Mouse (Mus musculus): ENCODE results near the gene Slc25a43.

Gene Slc25a43

GRCm38 (mm10) chrX:36743503-36744101 is at the start of gene Slc25a43:
Gene Slc25a43 (plus strand): TSS chrX:36743659.
- DNase-seq (ENCODE audit: low spot score), result peak; percentile 34

GRCm38 (mm10) chrX:36740124-36740951 is 3.1 kb upstream of the Slc25a43 start:
- DNase-seq (ENCODE audit: low spot score), result no peak

GRCm38 (mm10) chrX:36741278-36741677 is 2.2 kb upstream of the Slc25a43 start:
- no peak for DNase-seq (ENCODE audit: low spot score)

DNA sequence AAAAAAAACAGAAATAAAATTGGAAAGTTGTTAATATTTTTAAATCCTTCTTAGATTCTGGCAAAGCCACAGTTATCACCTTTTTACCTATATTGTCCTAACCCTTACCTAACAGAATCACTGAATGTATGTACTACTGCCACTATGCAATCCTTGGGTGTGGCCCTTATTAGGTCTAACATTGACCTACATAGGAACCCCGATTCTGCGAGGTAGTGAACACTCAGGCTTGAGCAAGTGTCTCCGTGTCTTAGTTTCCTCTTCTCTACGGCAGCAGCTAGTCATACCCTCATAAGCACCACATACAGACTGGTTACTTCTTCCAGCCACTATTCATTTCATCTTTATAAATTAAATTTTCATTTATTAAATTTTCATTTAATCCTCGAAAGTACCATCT is 715 bp upstream of the Slc25a43 start:
- DNase-seq (ENCODE audit: low spot score), result no peak

DNA sequence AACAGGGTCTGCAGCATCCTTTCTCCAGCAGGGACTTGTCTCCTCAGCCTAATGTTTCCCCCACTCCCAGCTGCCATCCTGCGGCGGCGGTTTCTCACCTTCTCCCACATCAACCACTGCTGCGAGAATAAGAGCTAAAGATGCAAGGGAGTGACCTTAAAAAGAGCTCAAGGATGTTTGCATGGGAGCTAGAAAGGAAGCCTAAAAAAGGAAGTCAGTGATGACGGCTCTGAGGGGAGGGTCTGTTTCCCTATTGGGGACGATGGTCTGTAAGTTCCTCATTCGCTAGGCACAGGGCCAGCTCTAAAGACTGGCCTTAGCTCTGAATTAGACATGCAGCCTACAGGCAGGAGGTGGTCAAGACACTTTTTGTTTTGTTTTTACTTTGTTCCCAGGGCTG is 1.3 kb downstream of the Slc25a43 start:
- DNase-seq (ENCODE audit: low spot score), result no peak

GRCm38 (mm10) chrX:36745333-36745732 is 1.9 kb downstream of the Slc25a43 start:
- no peak for DNase-seq (ENCODE audit: low spot score)

DNA sequence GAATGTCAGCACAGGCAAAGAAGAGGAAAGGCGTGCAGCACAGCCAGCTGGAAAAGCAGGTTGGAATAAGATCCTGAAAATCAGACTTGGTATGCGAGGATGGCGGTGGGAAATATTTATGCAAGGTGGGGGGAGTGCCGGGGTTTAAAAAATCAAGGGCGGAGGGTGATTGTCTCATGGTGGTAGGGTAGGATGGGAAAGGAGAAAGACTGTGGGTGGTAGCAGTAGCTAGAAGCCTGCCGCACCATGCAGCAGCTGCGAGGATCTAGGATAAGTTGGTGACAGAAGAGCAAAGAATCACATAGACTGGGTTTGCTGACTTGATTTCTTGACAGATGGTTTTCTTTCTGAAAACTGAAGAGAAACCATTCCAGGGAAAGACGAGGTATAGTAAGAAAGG is 3.3 kb downstream of the Slc25a43 start:
- no peak for DNase-seq (ENCODE audit: low spot score)

DNA sequence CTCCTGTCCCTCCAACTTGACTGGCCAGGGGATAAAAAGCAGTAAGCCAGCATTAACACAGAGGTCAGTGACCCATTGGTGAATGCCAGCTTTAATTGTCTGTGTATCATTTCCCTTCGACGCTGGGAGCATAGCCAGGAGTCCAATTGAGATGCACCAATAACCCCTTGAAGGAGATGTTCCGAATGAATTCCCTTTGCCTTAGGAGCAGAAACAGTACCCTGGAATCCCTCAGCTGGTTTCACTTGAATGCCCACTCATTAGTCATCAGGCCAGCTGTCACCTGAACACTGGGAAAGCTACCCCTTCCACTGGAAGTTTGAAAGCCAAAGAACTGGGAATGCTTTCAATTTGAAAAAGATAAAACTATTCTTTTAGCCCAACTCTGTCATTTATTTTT is 5.1 kb downstream of the Slc25a43 start:
- DNase-seq (ENCODE audit: low spot score), result no peak

GRCm38 (mm10) chrX:36749281-36749785 is 5.9 kb downstream of the Slc25a43 start:
- DNase-seq (ENCODE audit: low spot score), result no peak

DNA sequence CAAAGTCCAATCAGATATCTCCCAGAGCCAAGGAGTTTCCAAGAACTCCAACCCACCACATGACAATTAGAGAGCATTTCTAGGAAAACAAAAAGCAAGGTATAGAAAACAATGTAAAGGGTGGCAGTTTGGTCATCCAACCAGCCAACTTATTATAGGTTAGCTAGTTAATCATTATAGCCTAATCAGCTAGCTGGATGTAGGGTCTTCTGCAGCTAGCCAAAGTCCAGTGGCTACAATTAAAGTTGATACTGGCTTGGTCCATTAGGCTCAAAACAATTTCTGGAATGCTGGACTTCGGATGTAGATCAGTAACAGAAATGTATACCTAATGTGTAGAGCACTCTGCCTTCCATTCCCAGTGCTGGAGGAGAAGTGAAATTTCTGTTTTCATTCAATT is 7.1 kb downstream of the Slc25a43 start:
- DNase-seq (ENCODE audit: low spot score), result no peak

DNA sequence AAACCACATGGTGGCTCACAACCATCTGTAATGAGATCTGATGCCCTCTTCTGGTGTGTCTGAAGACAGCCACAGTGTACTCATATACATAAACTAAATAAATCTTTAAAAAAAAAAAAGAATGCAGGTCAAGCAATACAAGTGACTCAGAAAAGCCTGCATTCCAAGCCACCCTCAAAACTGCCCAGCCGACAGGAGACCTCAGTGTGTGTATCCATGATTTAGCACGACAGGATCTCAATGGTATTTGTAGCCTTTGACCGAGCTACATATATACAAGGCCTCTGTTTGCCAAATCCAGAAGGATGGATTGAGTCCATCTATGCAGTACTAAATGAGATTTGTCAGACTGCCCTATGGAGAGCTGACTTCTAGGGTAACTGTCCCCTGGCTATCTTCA is 9.1 kb downstream of the Slc25a43 start:
- DNase-seq (ENCODE audit: low spot score), result no peak

DNA sequence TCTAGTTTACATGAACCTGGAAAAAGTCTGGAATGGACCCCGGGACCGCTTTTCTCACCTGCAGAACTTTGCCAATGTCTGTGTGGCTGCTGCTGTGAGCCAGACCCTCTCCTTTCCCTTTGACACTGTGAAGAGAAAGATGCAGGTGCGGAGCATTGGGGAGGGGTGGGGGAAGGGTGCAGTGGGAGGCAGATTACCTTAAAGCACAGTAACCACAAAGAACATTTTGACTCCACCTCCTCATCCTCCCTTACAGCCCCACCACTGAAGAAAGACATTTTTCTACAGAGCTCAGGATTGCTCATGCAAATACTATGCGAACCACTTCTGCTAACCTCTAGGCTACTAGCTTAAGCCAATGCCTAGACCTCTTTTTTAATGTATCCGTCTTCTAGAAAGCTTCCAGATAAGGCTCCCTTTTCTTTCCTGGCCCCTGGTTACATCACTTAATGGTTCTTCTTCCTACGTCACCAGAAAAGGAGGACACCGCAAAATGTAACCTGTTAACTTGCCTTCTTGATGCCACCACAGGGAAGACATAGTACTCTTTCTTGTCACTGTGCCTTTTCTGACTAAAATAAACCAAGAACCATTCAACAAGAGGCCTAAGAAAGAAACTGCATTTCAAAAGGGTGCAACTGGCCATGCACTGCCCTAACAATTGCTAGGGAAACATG is 14.5 kb downstream of the Slc25a43 start:
- DNase-seq (ENCODE audit: low spot score), result no peak

- DNase-seq (ENCODE audit: low spot score), result no peak
Observed at GRCm38 (mm10) chrX:36758566-36758965, 15.1 kb downstream of the Slc25a43 start.

- DNase-seq (ENCODE audit: low spot score), result peak; percentile 79
Observed at GRCm38 (mm10) chrX:36760946-36761635, 17.6 kb downstream of the Slc25a43 start.

DNA sequence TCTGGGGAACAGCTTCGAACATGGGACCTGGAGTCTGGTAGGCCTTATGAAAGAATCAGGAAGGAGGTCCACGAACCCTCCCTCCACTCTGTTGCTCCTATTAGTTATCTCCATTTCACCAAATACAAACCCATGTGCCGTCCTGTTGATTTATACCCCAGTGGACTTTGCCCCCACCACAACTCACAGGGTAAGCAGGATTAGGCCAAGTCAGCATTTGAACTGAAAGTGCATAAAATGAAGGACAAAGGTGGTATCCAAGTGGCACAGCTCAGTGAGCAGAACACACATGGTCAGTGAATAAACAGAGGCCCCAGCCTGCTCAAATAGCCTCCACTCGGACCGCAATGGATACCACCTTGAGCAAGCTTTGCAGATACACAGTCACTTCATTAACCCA is 18.8 kb downstream of the Slc25a43 start:
- no peak for DNase-seq (ENCODE audit: low spot score)

GRCm38 (mm10) chrX:36762894-36763293 is 19.4 kb downstream of the Slc25a43 start:
- no peak for DNase-seq (ENCODE audit: low spot score)

GRCm38 (mm10) chrX:36763298-36763933 is 20.0 kb downstream of the Slc25a43 start:
- peak; percentile 39 for DNase-seq (ENCODE audit: low spot score)

DNA sequence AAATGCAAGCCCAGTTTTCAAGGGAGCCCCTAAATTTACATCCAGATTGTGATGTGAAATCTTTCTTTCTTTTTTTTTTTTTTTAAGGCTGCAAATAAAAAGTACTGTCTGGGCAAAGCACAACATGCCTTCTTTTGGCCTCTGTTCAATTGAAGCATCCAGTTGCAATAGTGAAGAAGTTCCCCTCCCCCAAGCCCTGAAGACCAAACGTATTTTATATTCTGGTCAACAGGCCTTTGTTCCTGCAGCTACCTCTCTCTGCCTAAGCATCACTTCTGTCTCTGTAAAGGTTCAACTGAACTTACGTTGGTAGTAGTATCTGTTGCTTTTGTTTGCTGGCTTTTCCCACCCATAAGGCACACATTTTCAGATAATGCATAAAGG is 20.5 kb downstream of the Slc25a43 start:
- DNase-seq (ENCODE audit: low spot score), result peak; percentile 48

- no peak for DNase-seq (ENCODE audit: low spot score)
Observed at GRCm38 (mm10) chrX:36767386-36767785, 23.9 kb downstream of the Slc25a43 start.

DNA sequence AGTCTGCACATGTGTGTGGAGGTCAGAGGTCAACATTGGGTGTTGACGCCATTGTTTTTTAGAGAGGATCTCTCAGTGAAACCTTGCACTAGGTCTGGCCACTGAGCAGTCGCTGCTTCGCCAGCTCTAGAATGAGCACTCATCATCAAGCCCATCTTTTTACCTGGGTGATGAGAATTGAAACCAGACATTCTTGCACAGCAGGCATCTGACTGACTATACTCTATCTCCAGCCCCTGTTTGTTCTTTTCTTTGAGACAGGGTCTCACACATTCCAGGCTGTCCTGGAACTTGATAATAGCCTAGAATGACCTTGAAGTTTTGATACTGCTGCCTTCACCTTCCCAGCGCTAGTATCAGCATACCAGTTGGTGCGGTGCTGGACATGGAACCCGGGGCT is 29.1 kb downstream of the Slc25a43 start:
- DNase-seq (ENCODE audit: low spot score), result no peak

DNA sequence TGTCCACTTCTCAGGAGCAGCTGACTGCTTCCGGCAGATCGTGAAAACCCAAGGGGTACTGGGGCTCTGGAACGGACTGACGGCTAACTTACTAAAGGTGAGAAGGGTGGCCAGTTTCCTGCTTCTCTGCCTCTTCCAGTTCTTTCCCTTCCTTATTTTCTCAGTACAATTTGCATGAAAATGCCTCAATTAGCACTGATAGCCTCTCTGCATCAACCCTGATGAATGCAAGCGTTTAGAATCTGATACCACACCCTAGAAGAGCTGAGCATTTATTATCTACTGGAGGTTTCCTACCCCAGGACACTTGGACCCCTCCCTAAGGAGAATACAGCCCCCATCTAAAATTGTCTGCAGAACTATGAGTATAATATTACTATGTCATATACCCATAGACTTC is 32.1 kb downstream of the Slc25a43 start:
- no peak for DNase-seq (ENCODE audit: low spot score)

DNA sequence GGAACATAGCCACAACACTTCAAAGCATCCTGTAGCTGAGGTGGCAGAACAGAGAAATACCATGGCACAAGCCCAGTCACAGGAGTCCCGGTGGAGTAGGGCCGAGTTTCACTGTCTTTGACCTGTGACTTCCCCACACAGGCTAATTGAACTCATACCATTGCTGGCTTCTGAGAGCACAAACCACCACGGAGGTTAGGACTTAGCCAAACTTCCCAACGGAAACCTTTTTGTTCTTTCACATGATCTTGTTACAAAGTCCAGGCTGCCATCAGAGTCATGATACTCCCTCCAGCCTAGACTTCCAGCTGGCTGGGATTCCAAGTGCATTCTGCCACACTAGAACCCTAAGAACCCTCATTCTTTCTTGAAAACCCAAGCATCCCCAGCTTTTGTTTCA is 34.2 kb downstream of the Slc25a43 start:
- no peak for DNase-seq (ENCODE audit: low spot score)

Data from embryo, embryonic 10.5 days (tissue).